Mouse (Mus musculus) liver, embryonic 16.5 days (tissue): Measurements from ENCODE around the gene Gm5460. TPM values are rescaled to one million over a fixed set of nuclear protein-coding genes. Genes with fewer than 3 reads are reported as not detected.

Experiments
- ATAC-seq: fragments of 200-750 bp; cut with Nextera tagmentation; 2 replicates; pipeline ENCODE4 v1.8.0; 2017; ENCODE audit warnings: low read depth, mild to moderate bottlenecking, moderate number of reproducible peaks, moderate library complexity
- H3K27ac ChIP-seq: fragments of 300-500 bp; sonication (generic); 2 replicates; pipeline ENCODE4 v1.5.1; 2014; ENCODE audit warnings: mild to moderate bottlenecking, low read length
- H3K27me3 ChIP-seq: fragments of 300-500 bp; sonication (generic); 2 replicates; pipeline ENCODE4 v1.6.1; 2014; ENCODE audit warnings: low read depth, low read length, mixed read lengths; ENCODE audit not compliant: control insufficient read depth, insufficient read depth
- H3K36me3 ChIP-seq: fragments of 300-500 bp; sonication (generic); 2 replicates; pipeline ENCODE4 v1.6.1; 2014; ENCODE audit warnings: mild to moderate bottlenecking; ENCODE audit not compliant: control insufficient read depth, insufficient read depth
- H3K4me1 ChIP-seq: fragments of 300-500 bp; sonication (generic); 2 replicates; pipeline ENCODE4 v1.6.1; 2014; ENCODE audit warnings: low read depth, low read length, mixed read lengths; ENCODE audit not compliant: control insufficient read depth
- H3K4me2 ChIP-seq: fragments of 300-500 bp; sonication (generic); 2 replicates; pipeline ENCODE4 v1.6.1; 2014; ENCODE audit warnings: low read depth, low read length, mixed read lengths
- H3K4me3 ChIP-seq: fragments of 300-500 bp; sonication (generic); 2 replicates; pipeline ENCODE4 v1.5.1; 2014; ENCODE audit warnings: low read depth, mild to moderate bottlenecking, low read length
- H3K9ac ChIP-seq: fragments of 300-500 bp; sonication (generic); 2 replicates; pipeline ENCODE4 v1.6.1; 2014; ENCODE audit warnings: low read depth, low read length
- H3K9me3 ChIP-seq: fragments of 300-500 bp; sonication (generic); replicated peaks from 2 replicates; pipeline ENCODE4 v1.6.1; 2016; ENCODE audit warnings: low read length; ENCODE audit not compliant: control insufficient read depth
- WGBS: fragments of 180-500 bp; shearing (Covaris S2); extraction: QIAGEN DNeasy Blood & Tissue Kit; methylation state at CpG from one replicate; pipeline ENCODE4 v1.1.7; 2014; ENCODE audit not compliant: insufficient replicate concordance; 5-methylcytosine and 5-hydroxymethylcytosine counted together
- polyA plus RNA-seq: library from polyadenylated mRNA; unstranded; fragments of >200 nt; fragmentation: Nextera tagmentation; extraction: Ambion mirVana; gene quantifications from 2 replicates; pipeline ENCODE4 v1.2.1, GENCODE M21; 2015

Gm5460 gene
- polyA plus RNA-seq: not detected in 2 replicates

- H3K4me1 ChIP-seq: no peaks in the 10 kb centered on the region
- no peaks in the 10 kb centered on the region for H3K9me3 ChIP-seq
- H3K36me3 ChIP-seq: no peaks in the 10 kb centered on the region
- WGBS: 61% methylated on average over 4 of the region's 4 CpGs
- no peaks in the 10 kb centered on the region for H3K27me3 ChIP-seq
- H3K4me3 ChIP-seq: no peak within 1 kb of the TSS
- H3K27ac ChIP-seq: no peak within 1 kb of the TSS
- H3K4me2 ChIP-seq: no peak within 1 kb of the TSS
- H3K9ac ChIP-seq: no peak within 1 kb of the TSS
- ATAC-seq: no peak
These were observed at the start of gene Gm5460 for GRCm38 (mm10) chr14:34016381-34016780. Gene Gm5460, plus strand, starts transcription at chr14:34016758.

DNA sequence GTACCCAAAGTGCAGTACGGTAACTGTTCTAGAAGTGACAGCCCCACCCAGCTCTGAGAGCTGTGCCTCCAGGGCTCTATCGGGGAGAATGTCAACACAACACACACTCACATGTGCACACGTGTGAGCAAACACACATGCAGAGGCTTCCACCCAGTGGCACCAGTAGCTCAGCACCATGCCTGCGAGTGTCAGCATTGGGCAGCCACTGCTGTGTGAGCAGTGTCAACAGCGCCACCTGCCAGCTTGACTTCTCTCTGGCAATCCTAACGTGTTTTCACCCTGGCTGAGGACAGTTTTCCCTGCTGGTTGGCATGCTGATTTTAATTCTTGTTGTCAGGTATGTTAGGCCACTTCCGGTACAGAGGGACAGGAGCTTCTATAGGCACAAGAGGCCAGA is 43.9 kb upstream of the Gm5460 start:
- 46% methylated on average over 7 of the region's 7 CpGs for WGBS
- H3K4me1 ChIP-seq: no peaks in the 10 kb centered on the region
- H3K36me3 ChIP-seq: no peaks in the 10 kb centered on the region
- no peaks in the 10 kb centered on the region; the same call in 1 of the 2 replicates for H3K27me3 ChIP-seq
- H3K9me3 ChIP-seq: no peaks in the 10 kb centered on the region
- no peak for ATAC-seq
- no peak overlapping the region for H3K4me3 ChIP-seq
- H3K9ac ChIP-seq: no peak overlapping the region
- H3K4me2 ChIP-seq: no peak overlapping the region
- no peak overlapping the region for H3K27ac ChIP-seq

- H3K4me1 ChIP-seq: no peaks in the 10 kb centered on the region
- H3K4me2 ChIP-seq: no peak overlapping the region
- H3K9me3 ChIP-seq: no peaks in the 10 kb centered on the region
- H3K9ac ChIP-seq: no peak overlapping the region
- no peak for ATAC-seq
- no peak overlapping the region for H3K4me3 ChIP-seq
- H3K27me3 ChIP-seq: peaks cover 10% of the 10 kb centered on the region
- H3K27ac ChIP-seq: no peak overlapping the region
- H3K36me3 ChIP-seq: no peaks in the 10 kb centered on the region
- WGBS: 55% methylated on average over 5 of the region's 5 CpGs
These were observed 41.8 kb upstream of the Gm5460 start for GRCm38 (mm10) chr14:33974752-33975151.

GRCm38 (mm10) chr14:33977748-33978147 is 38.8 kb upstream of the Gm5460 start:
- Histone ChIP-seq H3K4me1 (no peaks in the 10 kb centered on the region), H3K9ac (no peak overlapping the region), H3K27ac (no peak overlapping the region), H3K9me3 (no peaks in the 10 kb centered on the region), H3K4me3 (no peak overlapping the region), H3K4me2 (no peak overlapping the region), H3K36me3 (no peaks in the 10 kb centered on the region), H3K27me3 (peaks cover 10% of the 10 kb centered on the region)
- ATAC-seq: no peak
- 47% methylated on average over 7 of the region's 7 CpGs for WGBS

DNA sequence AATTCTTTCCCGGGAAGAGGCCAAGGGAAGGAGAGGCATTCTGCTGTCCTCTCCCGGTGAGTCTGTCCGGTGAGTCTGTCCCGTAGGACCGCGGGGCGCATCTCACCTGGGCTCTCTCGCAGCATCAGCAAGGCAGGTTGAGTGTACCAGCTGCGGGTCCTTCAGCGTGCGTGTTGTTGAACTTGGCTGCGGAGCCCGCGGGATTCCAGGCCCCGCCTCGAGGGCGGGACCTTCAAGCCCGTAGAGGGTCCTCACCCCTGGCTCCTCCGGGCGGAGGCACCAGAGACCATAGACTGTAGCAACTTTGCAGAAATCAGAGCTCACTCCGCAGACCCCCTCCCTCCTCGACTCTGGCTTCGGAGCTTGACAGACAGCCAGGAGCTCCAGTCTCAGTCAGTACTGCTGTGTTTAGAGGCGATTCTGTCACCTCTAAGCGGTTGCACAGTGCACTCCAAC is 37.9 kb upstream of the Gm5460 start, which contains the start of gene Zfp488:
Zfp488 (minus strand) TSS at position 161 of the 456 bp plus-strand sequence.
- Histone ChIP-seq H3K27ac (no peak within 1 kb of the TSS), H3K4me1 (no peaks in the 10 kb centered on the region), H3K27me3 (peaks cover 10% of the 10 kb centered on the region), H3K9me3 (no peaks in the 10 kb centered on the region), H3K4me2 (no peak within 1 kb of the TSS), H3K4me3 (no peak within 1 kb of the TSS), H3K9ac (no peak within 1 kb of the TSS), H3K36me3 (no peaks in the 10 kb centered on the region)
- 5% methylated on average over 25 of the region's 25 CpGs for WGBS
- no peak for ATAC-seq

DNA sequence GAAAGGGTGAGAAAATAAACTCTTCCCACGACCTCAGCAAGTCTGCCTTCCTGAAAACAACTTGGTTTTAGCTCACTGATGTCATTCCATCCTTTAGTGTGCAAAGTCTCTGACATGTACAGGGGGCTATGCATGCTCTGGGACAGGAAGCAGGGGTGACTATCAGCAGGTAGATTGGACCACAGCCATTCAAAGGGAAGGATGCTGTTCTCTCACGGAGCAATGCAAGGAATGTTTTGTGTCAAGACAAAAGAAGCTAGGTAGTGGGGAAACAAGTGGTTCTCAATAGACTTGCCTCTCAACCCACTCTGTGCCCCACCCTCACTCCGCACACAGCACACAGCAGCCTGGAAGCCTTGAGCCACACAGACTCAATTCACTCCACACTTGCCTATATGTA is 27.4 kb upstream of the Gm5460 start:
- H3K27me3 ChIP-seq: no peaks in the 10 kb centered on the region
- H3K27ac ChIP-seq: no peak overlapping the region
- H3K4me3 ChIP-seq: no peak overlapping the region
- no peak for ATAC-seq
- no peaks in the 10 kb centered on the region for H3K4me1 ChIP-seq
- WGBS: 40% methylated on average over 3 of the region's 3 CpGs
- no peaks in the 10 kb centered on the region for H3K36me3 ChIP-seq
- no peaks in the 10 kb centered on the region for H3K9me3 ChIP-seq
- no peak overlapping the region for H3K9ac ChIP-seq
- H3K4me2 ChIP-seq: no peak overlapping the region

DNA sequence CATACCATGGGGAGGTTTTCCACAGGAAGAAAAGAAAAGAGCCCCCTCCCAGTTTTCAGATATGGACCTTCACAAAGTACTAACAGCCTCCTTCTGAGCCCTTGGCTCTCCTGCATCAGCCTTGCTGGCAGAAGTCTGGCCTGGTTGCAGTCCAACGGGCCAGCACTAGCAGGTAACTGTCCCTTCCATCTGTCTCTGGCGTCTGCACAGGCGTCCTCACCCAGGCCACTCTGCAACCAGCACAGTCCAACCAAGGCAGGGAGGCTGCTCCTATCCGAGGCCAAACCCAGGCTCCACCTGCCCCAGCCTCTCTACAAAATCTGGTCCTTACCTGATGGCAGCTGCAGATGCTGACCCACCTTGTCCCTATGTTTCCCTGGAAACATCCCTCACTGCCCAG is 24.6 kb upstream of the Gm5460 start:
- H3K4me3 ChIP-seq: no peak overlapping the region

DNA sequence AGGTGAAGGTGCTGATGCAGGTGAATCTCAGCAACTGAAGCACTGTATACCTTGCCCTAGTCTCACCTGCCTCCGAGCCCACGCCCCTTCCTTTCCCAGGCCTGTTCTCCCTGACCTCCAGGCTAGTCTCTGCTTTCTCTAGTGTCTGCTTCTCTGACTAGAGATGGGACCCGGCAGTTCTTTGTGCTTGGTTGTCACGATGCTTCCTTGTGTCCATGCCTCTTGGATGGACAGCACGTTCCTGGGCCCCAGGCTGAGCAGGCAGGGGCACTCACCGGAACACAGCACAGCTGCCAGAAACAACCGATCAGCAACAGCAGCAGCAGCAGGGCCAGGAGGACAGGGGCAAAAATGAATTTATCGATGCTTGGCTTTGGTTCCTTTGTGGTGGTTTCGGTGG is 23.5 kb upstream of the Gm5460 start:
- no peak for ATAC-seq
- Histone ChIP-seq H3K4me2 (no peak overlapping the region), H3K4me3 (no peak overlapping the region), H3K9me3 (no peaks in the 10 kb centered on the region), H3K27me3 (no peaks in the 10 kb centered on the region), H3K4me1 (no peaks in the 10 kb centered on the region), H3K36me3 (no peaks in the 10 kb centered on the region), H3K9ac (no peak overlapping the region), H3K27ac (no peak overlapping the region)
- 75% methylated on average over 9 of the region's 9 CpGs for WGBS

More for the DNA sequence above, 24.6 kb upstream of the Gm5460 start:
- H3K27ac ChIP-seq: no peak overlapping the region
- no peak overlapping the region for H3K9ac ChIP-seq
- H3K4me2 ChIP-seq: no peak overlapping the region
- WGBS: 44% methylated on average over 4 of the region's 4 CpGs
- ATAC-seq: no peak
- no peaks in the 10 kb centered on the region for H3K9me3 ChIP-seq
- H3K4me1 ChIP-seq: no peaks in the 10 kb centered on the region
- H3K27me3 ChIP-seq: no peaks in the 10 kb centered on the region
- H3K36me3 ChIP-seq: no peaks in the 10 kb centered on the region

- Histone ChIP-seq H3K27ac (no peak overlapping the region), H3K27me3 (no peaks in the 10 kb centered on the region), H3K4me3 (no peak overlapping the region), H3K36me3 (no peaks in the 10 kb centered on the region), H3K4me2 (no peak overlapping the region), H3K4me1 (no peaks in the 10 kb centered on the region), H3K9me3 (no peaks in the 10 kb centered on the region), H3K9ac (no peak overlapping the region)
- no peak for ATAC-seq
- 67% methylated on average over 6 of the region's 6 CpGs for WGBS
These were observed 22.9 kb upstream of the Gm5460 start for GRCm38 (mm10) chr14:33993521-33994289.
